Mouse (Mus musculus) retina, postnatal 1 day (tissue): Measurements from ENCODE around the gene Suclg1.

Source experiments
- DNase-seq: peaks from one replicate; pipeline ENCODE4 v3.0.0-alpha.2; 2012

Gene Suclg1

GRCm38 (mm10) chr6:73248237-73249048 lies at the start of gene Suclg1:
Gene Suclg1 (plus strand): TSS chr6:73248382.
- DNase-seq, result peak; percentile 95

- DNase-seq, result no peak
Measured at GRCm38 (mm10) chr6:73203724-73204123, 44.5 kb upstream of the Suclg1 start.

- no peak for DNase-seq
Measured at GRCm38 (mm10) chr6:73204937-73205336, 43.2 kb upstream of the Suclg1 start.

- no peak for DNase-seq
Measured at GRCm38 (mm10) chr6:73209598-73209997, 38.6 kb upstream of the Suclg1 start.

- no peak for DNase-seq
Measured at GRCm38 (mm10) chr6:73210445-73210972, 37.7 kb upstream of the Suclg1 start.

- no peak for DNase-seq
Measured at GRCm38 (mm10) chr6:73211036-73211435, 37.1 kb upstream of the Suclg1 start.

GRCm38 (mm10) chr6:73211602-73212001 lies 36.6 kb upstream of the Suclg1 start:
- no peak for DNase-seq

- DNase-seq, result peak; percentile 95
Measured at GRCm38 (mm10) chr6:73221189-73221957, 26.8 kb upstream of the Suclg1 start, which contains the start of gene Dnah6. Gene Dnah6 (minus strand): TSS chr6:73221651.

- DNase-seq, result no peak
Measured at GRCm38 (mm10) chr6:73221958-73222735, 26.0 kb upstream of the Suclg1 start.

- peak; percentile 76 for DNase-seq
Measured at GRCm38 (mm10) chr6:73222841-73223526, 25.2 kb upstream of the Suclg1 start.

- DNase-seq, result peak; percentile 73
Measured at GRCm38 (mm10) chr6:73227376-73228158, 20.6 kb upstream of the Suclg1 start.

GRCm38 (mm10) chr6:73228408-73228807 lies 19.8 kb upstream of the Suclg1 start:
- no peak for DNase-seq

GRCm38 (mm10) chr6:73228881-73229280 lies 19.3 kb upstream of the Suclg1 start:
- DNase-seq, result no peak

GRCm38 (mm10) chr6:73232152-73232584 lies 16.0 kb upstream of the Suclg1 start:
- DNase-seq, result no peak

- DNase-seq, result no peak
Measured at GRCm38 (mm10) chr6:73233202-73233726, 14.9 kb upstream of the Suclg1 start.

GRCm38 (mm10) chr6:73234302-73234900 lies 13.8 kb upstream of the Suclg1 start:
- DNase-seq, result no peak

GRCm38 (mm10) chr6:73235650-73236049 lies 12.5 kb upstream of the Suclg1 start:
- no peak for DNase-seq

GRCm38 (mm10) chr6:73246821-73247220 lies 1.4 kb upstream of the Suclg1 start:
- no peak for DNase-seq

- peak; percentile 59 for DNase-seq
Measured at GRCm38 (mm10) chr6:73247452-73247851, 730 bp upstream of the Suclg1 start.

- no peak for DNase-seq
Measured at GRCm38 (mm10) chr6:73249049-73249422, 854 bp downstream of the Suclg1 start.

GRCm38 (mm10) chr6:73249851-73250250 lies 1.7 kb downstream of the Suclg1 start:
- no peak for DNase-seq
